Mouse (Mus musculus): ENCODE results near the gene H2-Q2. TPM values are rescaled to one million over a fixed set of nuclear protein-coding genes. Genes with fewer than 3 reads are reported as not detected.
A peak's percentile ranks its signal among the peaks of the same experiment; 100 is the strongest.

H2-Q2 gene
- polyA plus RNA-seq, 2 experiments, result 0.57 to 1.8 TPM

DNA sequence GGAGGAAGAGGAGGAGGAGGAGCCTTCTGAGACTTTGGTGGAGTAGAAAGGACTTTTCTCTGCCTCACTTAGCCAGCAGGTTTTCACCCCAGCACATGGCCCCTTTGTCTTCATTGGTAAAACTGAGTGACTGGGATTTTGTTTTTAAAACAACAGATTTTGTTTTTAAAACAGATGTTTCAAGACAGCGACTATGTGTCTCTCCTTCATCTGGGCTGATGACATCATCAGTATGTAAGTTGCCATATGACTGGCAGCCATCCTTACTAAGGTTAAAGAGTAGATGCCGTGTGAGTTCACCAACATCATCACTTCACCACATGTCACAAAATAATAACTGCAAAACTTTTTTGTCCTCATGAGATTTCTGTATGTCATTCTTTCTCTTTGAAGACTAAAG lies 12.0 kb downstream of the H2-Q2 start:
- H3K27me3 ChIP-seq (ENCODE audit: control insufficient read depth, insufficient read depth, low read length), result no peaks in the 10 kb centered on the region
- no peaks in the 10 kb centered on the region for H3K36me3 ChIP-seq (replicated peaks; ENCODE audit: control insufficient read depth, insufficient read depth, low read depth)
- ATAC-seq (ENCODE audit: insufficient read depth) (no peak), DNase-seq (ENCODE audit: low read depth in 3 of 3, low spot score in 3 of 3) (no peak)
- H3K4me3 ChIP-seq (ENCODE audit: insufficient read depth in 1 of 2, low read depth in 2 of 2, low read length in 2 of 2), result no peak overlapping the region
- no peaks in the 10 kb centered on the region for H3K9me3 ChIP-seq (ENCODE audit: control insufficient read depth, low read length)
- WGBS (ENCODE audit: insufficient replicate concordance), result 68% methylated on average over 2 of the region's 2 CpGs
- no peak overlapping the region for H3K9ac ChIP-seq (replicated peaks)
- no peak overlapping the region for H3K4me2 ChIP-seq (ENCODE audit: low read depth)
- no peaks in the 10 kb centered on the region for H3K4me1 ChIP-seq (replicated peaks; ENCODE audit: control insufficient read depth in 2 of 2, insufficient read depth in 2 of 2, low read length in 1 of 2)
- TF ChIP-seq CTCF (IDR thresholded peaks at IDR 0.05; ENCODE audit: low read depth), result no peak
- TF ChIP-seq EP300 (IDR thresholded peaks at IDR 0.05; ENCODE audit: low read depth), result no peak
- H3K27ac ChIP-seq, result no peak overlapping the region

DNA sequence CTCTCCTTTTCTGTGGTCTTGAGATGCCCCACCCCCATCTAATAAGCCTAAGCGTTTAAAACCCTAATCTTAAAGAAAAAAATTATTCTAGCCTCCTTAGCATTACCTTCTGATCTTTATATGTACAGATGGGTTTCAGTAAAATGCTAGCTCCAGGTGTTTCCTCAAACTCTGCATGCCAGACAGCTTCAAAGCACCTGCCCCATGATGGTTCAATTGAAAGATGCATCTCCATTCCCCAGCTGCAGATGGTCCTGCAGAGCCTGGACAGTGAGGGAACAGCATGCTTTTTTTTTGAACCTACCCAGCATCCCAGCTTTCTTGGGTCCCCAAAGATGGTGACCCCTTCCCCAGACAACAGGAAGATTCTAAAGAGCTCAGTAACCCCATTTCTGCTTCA lies 15.0 kb downstream of the H2-Q2 start:
- TF ChIP-seq EP300 (IDR thresholded peaks at IDR 0.05; ENCODE audit: low read depth), result no peak
- no peak for TF ChIP-seq CTCF (IDR thresholded peaks at IDR 0.05; ENCODE audit: low read depth)
- H3K36me3 ChIP-seq (replicated peaks; ENCODE audit: control insufficient read depth, insufficient read depth, low read depth), result no peaks in the 10 kb centered on the region

DNA sequence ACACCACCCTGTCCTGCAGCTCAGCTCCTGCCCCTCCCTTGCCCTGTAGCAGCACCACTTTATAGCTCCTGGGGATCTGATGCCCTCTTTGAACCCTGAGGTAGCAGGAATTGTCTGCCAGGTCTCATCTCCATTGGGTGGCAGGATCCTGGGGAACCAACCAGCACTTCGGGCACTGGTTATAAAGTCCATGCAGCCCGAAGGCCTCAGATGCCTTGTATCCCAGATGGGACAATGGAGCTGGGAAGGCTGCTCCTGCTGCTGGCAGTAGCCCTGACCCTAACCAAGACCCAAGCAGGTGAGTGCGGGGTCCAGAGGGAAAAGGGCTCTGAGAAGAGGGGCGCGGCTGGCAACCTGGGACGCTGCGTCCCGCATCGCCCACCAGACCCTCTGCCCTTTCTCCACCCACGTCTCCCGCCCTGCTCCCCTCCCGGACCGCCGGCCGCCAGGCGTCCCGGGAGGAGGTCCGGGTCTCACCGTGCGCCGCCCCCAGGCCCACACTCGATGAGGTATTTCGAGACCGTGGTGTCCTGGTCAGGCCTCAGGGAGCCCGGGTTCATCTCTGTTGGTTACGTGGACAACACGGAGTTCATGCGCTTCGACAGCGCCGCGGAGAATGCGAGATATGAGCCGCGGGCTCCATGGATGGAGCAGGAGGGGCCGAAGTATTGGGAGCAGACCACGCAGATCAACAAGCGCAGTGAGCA lies 16.9 kb downstream of the H2-Q2 start:
- Histone ChIP-seq H3K9ac (replicated peaks) (no peak overlapping the region), H3K9me3 (ENCODE audit: control insufficient read depth, low read length) (no peaks in the 10 kb centered on the region), H3K4me2 (ENCODE audit: low read depth) (peak overlapping the region; percentile 32), H3K4me3 (ENCODE audit: insufficient read depth in 1 of 2, low read depth in 2 of 2, low read length in 2 of 2) (peak overlapping the region in 1 of 2 experiments; percentile 28; a peak in 2 of 4 replicates), H3K36me3 (replicated peaks; ENCODE audit: control insufficient read depth, insufficient read depth, low read depth) (no peaks in the 10 kb centered on the region), H3K4me1 (replicated peaks; ENCODE audit: control insufficient read depth in 2 of 2, insufficient read depth in 2 of 2, low read length in 1 of 2) (no peaks in the 10 kb centered on the region), H3K27me3 (ENCODE audit: control insufficient read depth, insufficient read depth, low read length) (peaks cover 3% of the 10 kb centered on the region; the same call in 1 of the 2 replicates), H3K27ac (no peak overlapping the region)
- no peak for DNase-seq (ENCODE audit: low read depth in 3 of 3, low spot score in 3 of 3)
- TF ChIP-seq CTCF (IDR thresholded peaks at IDR 0.05; ENCODE audit: low read depth) (no peak), EP300 (IDR thresholded peaks at IDR 0.05; ENCODE audit: low read depth) (no peak)
- WGBS (ENCODE audit: insufficient replicate concordance), result 11% methylated on average over 38 of the region's 38 CpGs
- no peak for ATAC-seq (ENCODE audit: insufficient read depth)

More for the DNA sequence above, 15.0 kb downstream of the H2-Q2 start:
- Histone ChIP-seq H3K9ac (replicated peaks) (no peak overlapping the region), H3K27ac (no peak overlapping the region), H3K27me3 (ENCODE audit: control insufficient read depth, insufficient read depth, low read length) (peaks cover 3% of the 10 kb centered on the region; the same call in 1 of the 2 replicates), H3K4me1 (replicated peaks; ENCODE audit: control insufficient read depth in 2 of 2, insufficient read depth in 2 of 2, low read length in 1 of 2) (no peaks in the 10 kb centered on the region), H3K4me2 (ENCODE audit: low read depth) (no peak overlapping the region), H3K4me3 (ENCODE audit: insufficient read depth in 1 of 2, low read depth in 2 of 2, low read length in 2 of 2) (no peak overlapping the region), H3K9me3 (ENCODE audit: control insufficient read depth, low read length) (no peaks in the 10 kb centered on the region)
- ATAC-seq (ENCODE audit: insufficient read depth) (no peak), DNase-seq (ENCODE audit: low read depth in 3 of 3, low spot score in 3 of 3) (no peak)
- WGBS (ENCODE audit: insufficient replicate concordance), result 16% methylated on average over 1 of the region's 1 CpGs

DNA sequence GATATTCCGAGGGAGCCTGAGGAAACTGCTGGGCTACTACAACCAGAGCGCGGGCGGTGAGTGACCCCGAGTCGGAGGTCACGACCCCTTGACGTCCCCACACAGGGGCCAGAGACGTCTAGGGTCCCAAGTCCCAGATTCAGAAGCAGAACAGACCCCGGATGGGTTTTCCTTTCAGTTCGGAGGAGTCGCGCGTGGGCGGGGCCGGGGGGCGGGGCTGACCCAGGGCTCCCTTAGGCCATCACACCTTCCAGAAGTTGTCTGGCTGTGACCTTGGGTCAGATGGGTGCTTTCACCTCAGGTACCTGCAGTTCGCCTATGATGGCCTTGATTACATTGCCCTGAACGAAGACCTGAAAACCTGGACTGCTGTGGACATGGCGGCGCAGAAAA lies 17.4 kb downstream of the H2-Q2 start:
- Histone ChIP-seq H3K9ac (replicated peaks) (no peak overlapping the region), H3K27me3 (ENCODE audit: control insufficient read depth, insufficient read depth, low read length) (peaks cover 3% of the 10 kb centered on the region; the same call in 1 of the 2 replicates), H3K4me2 (ENCODE audit: low read depth) (peak overlapping the region; percentile 32), H3K36me3 (replicated peaks; ENCODE audit: control insufficient read depth, insufficient read depth, low read depth) (no peaks in the 10 kb centered on the region), H3K9me3 (ENCODE audit: control insufficient read depth, low read length) (no peaks in the 10 kb centered on the region), H3K27ac (no peak overlapping the region), H3K4me1 (replicated peaks; ENCODE audit: control insufficient read depth in 2 of 2, insufficient read depth in 2 of 2, low read length in 1 of 2) (no peaks in the 10 kb centered on the region), H3K4me3 (ENCODE audit: insufficient read depth in 1 of 2, low read depth in 2 of 2, low read length in 2 of 2) (peak overlapping the region in 1 of 2 experiments; percentile 28; a peak in 2 of 4 replicates)
- 19% methylated on average over 21 of the region's 21 CpGs for WGBS (ENCODE audit: insufficient replicate concordance)
- DNase-seq (ENCODE audit: low read depth in 3 of 3, low spot score in 3 of 3) (no peak), ATAC-seq (ENCODE audit: insufficient read depth) (no peak)
- TF ChIP-seq EP300 (IDR thresholded peaks at IDR 0.05; ENCODE audit: low read depth), result no peak
- no peak for TF ChIP-seq CTCF (IDR thresholded peaks at IDR 0.05; ENCODE audit: low read depth)

DNA sequence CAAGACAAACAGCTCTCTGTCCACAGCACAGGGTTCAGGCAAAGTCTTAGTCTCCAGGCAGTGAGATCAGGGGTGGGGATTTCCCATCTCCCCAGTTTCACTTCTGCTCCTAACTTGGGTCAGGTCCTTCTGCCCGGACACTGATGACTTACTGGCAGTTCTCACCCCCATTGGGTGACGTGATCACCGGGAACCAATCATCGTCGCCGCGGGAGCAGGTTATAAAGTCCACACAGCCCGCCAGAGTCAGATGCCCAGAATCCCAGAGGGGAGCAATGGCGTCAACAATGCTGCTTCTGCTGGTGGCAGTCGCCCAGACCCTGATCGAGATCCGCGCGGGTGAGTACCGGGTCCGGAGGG lies 37.3 kb downstream of the H2-Q2 start, which contains the start of gene H2-Q4:
TSS of gene H2-Q4 (plus strand) at position 249 of the 360 bp plus-strand sequence.
- Histone ChIP-seq H3K27me3 (ENCODE audit: control insufficient read depth, insufficient read depth, low read length) (peaks cover 11% of the 10 kb centered on the region), H3K4me3 (ENCODE audit: insufficient read depth in 1 of 2, low read depth in 2 of 2, low read length in 2 of 2) (peak within 1 kb of the TSS; percentile 55 to 56), H3K4me1 (replicated peaks; ENCODE audit: control insufficient read depth in 2 of 2, insufficient read depth in 2 of 2, low read length in 1 of 2) (0 out of 4 replicates have a peak, but pooled peaks cover 0 to 3% of the 10 kb centered on the region in 2 experiments), H3K27ac (no peak within 1 kb of the TSS), H3K4me2 (ENCODE audit: low read depth) (peak within 1 kb of the TSS; percentile 68), H3K9me3 (ENCODE audit: control insufficient read depth, low read length) (no peaks in the 10 kb centered on the region), H3K36me3 (replicated peaks; ENCODE audit: control insufficient read depth, insufficient read depth, low read depth) (no peaks in the 10 kb centered on the region), H3K9ac (replicated peaks) (peak within 1 kb of the TSS; percentile 13; the same call in 1 of the 2 replicates)
- WGBS (ENCODE audit: insufficient replicate concordance), result 2% methylated on average over 16 of the region's 16 CpGs
- TF ChIP-seq EP300 (IDR thresholded peaks at IDR 0.05; ENCODE audit: low read depth) (no peak), CTCF (IDR thresholded peaks at IDR 0.05; ENCODE audit: low read depth) (no peak)
- ATAC-seq (ENCODE audit: insufficient read depth) (peak; percentile 74), DNase-seq (ENCODE audit: low read depth in 3 of 3, low spot score in 3 of 3) (peak; percentile 41 to 46 (median 43))
